Mouse (Mus musculus): Measurements from ENCODE around the gene Tnfrsf25.

Gene Tnfrsf25

GRCm38 (mm10) chr4:152146033-152146827 lies 30.5 kb downstream of the Tnfrsf25 start:
- DNase-seq: no peak

GRCm38 (mm10) chr4:152150546-152150945 lies 34.8 kb downstream of the Tnfrsf25 start:
- DNase-seq: no peak

- DNase-seq: no peak
Observed at GRCm38 (mm10) chr4:152151451-152151965, 35.8 kb downstream of the Tnfrsf25 start.

GRCm38 (mm10) chr4:152151966-152152544 lies 36.3 kb downstream of the Tnfrsf25 start, which contains the start of gene Espn:
Gene Espn, minus strand, starts transcription at chr4:152152371.
- peak; percentile 48 for DNase-seq

DNA sequence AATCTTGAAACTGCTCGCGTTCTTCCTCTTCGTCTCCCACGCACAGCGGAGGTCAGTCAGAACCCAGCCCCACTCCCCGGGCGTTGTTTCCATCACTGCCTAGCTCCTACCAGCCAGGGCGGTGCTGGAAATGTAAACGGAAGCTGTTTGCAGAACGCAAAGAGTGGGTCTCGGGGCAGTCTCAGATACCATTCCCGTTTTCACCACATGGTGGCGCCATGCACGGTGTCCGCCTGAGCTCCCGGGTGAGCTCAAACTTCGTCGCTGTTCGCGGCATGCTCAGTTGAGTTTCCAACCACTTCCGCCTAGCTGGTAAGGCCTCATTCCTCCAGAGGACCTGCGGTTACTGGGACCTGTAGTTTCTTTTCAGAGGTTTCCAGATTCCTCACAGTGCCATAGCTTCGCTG lies 38.0 kb downstream of the Tnfrsf25 start:
- DNase-seq: peak; percentile 85

GRCm38 (mm10) chr4:152155019-152155418 lies 39.3 kb downstream of the Tnfrsf25 start:
- DNase-seq: no peak

DNA sequence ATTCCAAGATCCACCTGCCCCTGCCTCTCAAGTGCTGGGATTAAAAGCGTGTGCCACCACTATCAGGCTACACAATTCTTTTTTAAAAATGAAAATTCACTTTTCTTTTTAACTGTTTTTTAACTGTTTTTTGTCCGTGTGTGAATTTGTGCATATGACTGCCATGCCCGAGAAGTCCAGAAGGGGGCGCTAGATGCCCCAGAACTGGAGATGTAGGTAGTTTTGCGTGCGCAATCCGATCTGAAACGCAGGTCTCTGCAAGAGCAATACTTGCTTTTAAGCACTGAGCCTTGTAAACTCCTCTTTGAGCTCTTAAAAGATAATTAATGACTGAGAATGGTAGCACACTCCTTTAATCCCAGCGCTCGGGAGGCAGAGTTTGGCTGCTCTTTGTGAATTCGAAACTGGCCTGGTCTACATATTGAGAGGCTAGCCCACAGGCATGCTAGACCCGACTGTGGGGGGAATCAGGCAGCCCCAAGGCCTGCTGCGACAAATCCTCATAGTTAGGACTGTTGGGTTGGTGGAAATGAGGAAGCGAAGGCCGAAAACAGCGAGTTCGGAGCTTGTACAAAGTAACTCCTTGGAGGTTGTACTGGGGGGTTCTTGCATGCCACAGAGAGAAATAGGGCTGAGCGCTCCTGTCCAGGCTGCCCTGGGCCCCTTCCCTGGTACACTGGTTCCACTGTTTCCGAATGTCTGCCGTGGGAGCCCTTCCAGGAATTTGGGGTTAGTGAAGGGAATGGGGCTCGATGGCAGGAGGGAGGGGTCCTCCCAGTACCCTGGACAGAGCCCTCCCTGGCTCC lies 42.2 kb downstream of the Tnfrsf25 start:
- peak; percentile 71 for DNase-seq

GRCm38 (mm10) chr4:152158585-152159284 lies 43.0 kb downstream of the Tnfrsf25 start, which contains the start of gene Hes2:
Gene Hes2, plus strand, starts transcription at chr4:152158867.
- peak; percentile 58 for DNase-seq

GRCm38 (mm10) chr4:152159285-152159678 lies 43.5 kb downstream of the Tnfrsf25 start:
- no peak for DNase-seq

DNA sequence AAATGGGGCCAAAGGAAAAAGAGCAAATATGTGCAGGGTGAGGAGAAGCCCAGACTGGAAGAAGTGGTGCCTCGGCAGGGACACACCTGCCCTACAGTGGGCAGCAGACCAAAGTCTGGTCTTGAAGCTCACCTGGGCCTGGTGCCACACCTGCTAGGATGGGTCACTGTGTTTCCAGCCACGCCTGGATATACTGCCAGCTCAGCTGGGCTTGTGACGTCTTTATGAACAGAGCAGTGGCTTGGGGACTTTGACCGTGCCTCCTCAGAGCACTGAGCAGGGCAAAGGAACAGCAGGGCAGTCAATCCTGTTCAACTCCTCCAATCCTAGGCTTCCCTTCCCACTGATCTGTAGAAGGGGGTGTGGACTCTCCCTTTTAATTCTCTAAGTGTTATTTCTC lies 45.0 kb downstream of the Tnfrsf25 start:
- DNase-seq: peak; percentile 88

- DNase-seq: peak; percentile 79
Observed at GRCm38 (mm10) chr4:152161601-152162000, 45.9 kb downstream of the Tnfrsf25 start.

DNA sequence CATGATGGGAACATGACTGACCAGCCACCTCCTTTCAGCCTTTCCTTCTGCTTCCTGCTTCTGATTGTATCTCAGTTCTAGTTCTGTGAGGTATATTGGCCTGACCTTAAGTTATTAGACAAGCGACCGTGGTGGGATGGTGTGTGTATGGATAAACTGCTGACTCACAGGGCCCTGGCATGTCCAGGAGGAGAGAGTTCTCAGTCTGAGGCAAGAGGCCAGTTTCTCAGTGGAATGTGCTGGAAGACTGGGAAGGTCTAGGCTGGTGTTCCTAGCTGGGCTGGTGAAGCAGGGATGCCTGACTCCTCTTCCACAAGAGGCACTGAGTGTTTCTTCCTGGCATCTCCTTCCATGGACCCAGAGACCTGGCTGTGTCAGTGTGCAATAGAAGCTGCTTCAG lies 47.0 kb downstream of the Tnfrsf25 start:
- no peak for DNase-seq

DNA sequence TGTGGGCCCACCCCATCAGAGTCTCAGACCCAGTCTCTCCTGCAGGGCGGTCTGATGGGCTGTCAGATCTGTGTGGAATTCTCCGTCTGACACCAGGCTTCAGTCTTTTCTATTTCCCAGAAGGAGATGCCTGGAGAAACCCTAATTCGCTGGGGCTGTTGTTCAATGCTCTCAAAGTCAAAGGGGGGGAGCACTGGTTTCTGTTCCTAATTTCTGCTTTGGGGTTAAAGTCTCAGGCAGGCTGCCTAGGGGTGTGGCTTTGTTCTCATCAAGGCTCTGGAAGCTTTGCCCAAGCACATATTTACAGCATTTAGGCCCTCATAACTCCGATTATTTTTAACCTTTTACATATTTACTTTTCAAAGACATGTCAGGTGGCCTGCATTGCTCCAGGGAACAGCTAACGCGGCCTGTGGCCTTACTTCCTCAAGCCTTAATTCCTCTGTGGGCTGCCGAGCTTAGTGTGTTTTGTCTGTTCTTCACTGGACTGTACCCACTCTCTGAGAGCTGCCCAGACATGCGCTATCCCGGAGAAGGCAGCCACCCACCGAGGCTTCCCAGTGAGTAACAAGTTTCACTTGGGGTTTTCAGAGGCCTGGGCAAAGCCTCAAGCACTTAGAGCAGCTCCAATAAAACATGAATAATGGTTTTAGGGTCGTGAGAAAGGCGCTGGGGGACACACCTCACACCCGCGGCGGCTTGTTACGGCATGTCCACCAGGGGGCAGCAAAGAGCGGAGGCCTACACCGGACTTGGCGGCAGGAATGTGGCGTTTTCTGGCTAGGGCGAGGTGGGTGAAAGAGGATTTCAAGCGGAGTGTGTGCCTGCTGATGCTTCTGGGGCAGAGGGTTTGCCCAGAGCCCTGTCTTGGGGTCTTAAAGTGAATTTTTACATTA lies 49.5 kb downstream of the Tnfrsf25 start:
- DNase-seq: peak; percentile 67

DNA sequence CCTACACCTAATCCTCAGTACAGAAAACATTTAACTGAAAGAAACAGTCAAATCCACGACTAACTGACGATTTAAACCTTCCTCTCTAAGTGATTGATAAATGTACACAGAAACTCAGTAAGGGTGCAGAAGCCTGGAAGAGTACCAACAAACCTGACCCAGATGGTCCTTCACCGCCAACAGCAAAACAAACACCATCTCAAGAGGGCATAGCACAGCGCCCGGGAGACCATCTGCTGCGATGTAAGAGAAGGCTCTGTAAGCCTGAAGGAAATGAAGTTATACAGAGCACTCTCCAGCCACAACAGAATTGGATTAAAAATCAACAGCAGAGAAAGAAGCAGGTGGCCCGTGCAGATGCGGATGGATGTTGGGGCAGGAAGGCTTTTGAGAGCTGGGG lies 52.3 kb downstream of the Tnfrsf25 start:
- DNase-seq: no peak

GRCm38 (mm10) chr4:152169103-152169502 lies 53.4 kb downstream of the Tnfrsf25 start:
- DNase-seq: no peak
